Mouse (Mus musculus): Measurements from ENCODE around the gene Arhgap24.

DNA sequence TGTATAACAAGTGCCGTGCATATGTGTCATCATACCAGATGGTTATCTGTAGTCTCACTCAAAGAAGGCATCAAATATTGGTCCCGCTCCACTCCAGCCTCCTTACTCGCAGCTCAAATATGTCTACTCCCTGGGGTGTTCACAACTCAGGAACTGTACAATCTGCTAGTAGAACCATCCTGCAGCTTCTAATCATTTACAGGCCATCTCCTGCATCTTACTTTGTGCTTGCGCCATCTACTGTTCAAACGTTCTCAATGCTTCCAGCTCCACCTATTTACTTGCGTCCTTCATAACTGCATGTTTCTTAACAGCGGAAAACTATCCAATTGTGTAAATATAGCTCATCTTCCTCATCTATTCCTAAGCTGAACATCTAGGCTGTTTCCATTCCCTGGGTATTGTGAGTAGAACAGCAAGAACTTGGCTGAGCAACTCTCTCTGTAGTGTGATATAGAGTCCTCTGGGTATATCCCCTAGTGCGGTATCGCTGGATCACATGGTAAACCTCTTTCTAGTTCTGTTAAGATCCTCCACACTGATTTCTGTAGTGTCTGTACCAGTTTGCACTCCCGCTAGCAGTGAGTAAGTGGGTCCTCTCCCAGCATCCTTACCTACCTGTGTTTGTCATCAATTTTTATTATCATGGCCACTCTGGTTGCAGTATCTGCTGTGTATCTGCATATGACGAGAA lies 393.6 kb downstream of the Arhgap24 start:
- peak; percentile 57 for TF ChIP-seq CTCF (conservative IDR thresholded peaks at IDR 0.05; ENCODE audit: low read length)
- no peak for TF ChIP-seq POU5F1 (IDR thresholded peaks at IDR 0.05; ENCODE audit: borderline replicate concordance, low read length)
- no peak for TF ChIP-seq NANOG (IDR thresholded peaks at IDR 0.05; ENCODE audit: borderline replicate concordance, low read length)

Data from E14TG2a.4 (cell line).